Mouse (Mus musculus) lung, embryonic 15.5 days (tissue): Measurements from ENCODE around the gene Psma6. TPM values are rescaled to one million over a fixed set of nuclear protein-coding genes. Genes with fewer than 3 reads are reported as not detected.
A peak's percentile ranks its signal among the peaks of the same experiment; 100 is the strongest.

Experiments
- ATAC-seq: fragments of 200-750 bp; cut with Nextera tagmentation; 2 replicates; pipeline ENCODE4 v1.8.0; 2017; ENCODE audit warnings: moderate number of reproducible peaks, borderline replicate concordance; ENCODE audit not compliant: low FRiP score, low TSS enrichment; ENCODE audit errors: extremely low read depth
- H3K27ac ChIP-seq: fragments of 300-500 bp; sonication (generic); 2 replicates; pipeline ENCODE4 v1.5.1; 2015; ENCODE audit warnings: moderate library complexity, mild to moderate bottlenecking, inconsistent platforms
- H3K27me3 ChIP-seq: fragments of 300-500 bp; sonication (generic); 2 replicates; pipeline ENCODE4 v1.6.1; 2015; ENCODE audit warnings: inconsistent platforms
- H3K36me3 ChIP-seq: fragments of 300-500 bp; sonication (generic); 2 replicates; pipeline ENCODE4 v1.6.1; 2015; ENCODE audit warnings: inconsistent platforms
- H3K4me1 ChIP-seq: fragments of 300-500 bp; sonication (generic); 2 replicates; pipeline ENCODE4 v1.6.1; 2015; ENCODE audit warnings: inconsistent platforms
- H3K4me2 ChIP-seq: fragments of 300-500 bp; sonication (generic); 2 replicates; pipeline ENCODE4 v1.6.1; 2015; ENCODE audit warnings: inconsistent platforms, mild to moderate bottlenecking, moderate library complexity
- H3K4me3 ChIP-seq: fragments of 300-500 bp; sonication (generic); 2 replicates; pipeline ENCODE4 v1.5.1; 2015; ENCODE audit warnings: mild to moderate bottlenecking, inconsistent platforms
- H3K9ac ChIP-seq: fragments of 300-500 bp; sonication (generic); 2 replicates; pipeline ENCODE4 v1.6.1; 2015; ENCODE audit warnings: inconsistent platforms
- H3K9me3 ChIP-seq: fragments of 300-500 bp; sonication (generic); 2 replicates; pipeline ENCODE4 v1.6.1; 2016; ENCODE audit warnings: inconsistent platforms
- whole genome bisulfite sequencing: fragments of 180-500 bp; shearing (Covaris S2); methylation state at CpG from one replicate; pipeline ENCODE4 v1.1.7; 2015; 5-methylcytosine and 5-hydroxymethylcytosine counted together
- polyA plus RNA-seq: library from polyadenylated mRNA; unstranded; fragments of >200 nt; fragmentation: Nextera tagmentation; extraction: Ambion mirVana; gene quantifications from 2 replicates; pipeline ENCODE4 v1.2.1, GENCODE M21; 2015

The Psma6 gene
- polyA plus RNA-seq, 1 experiment from 2014 or later: 427 TPM

GRCm38 (mm10) chr12:55376956-55377609 lies 6.9 kb upstream of the Psma6 start:
- ATAC-seq: no peak
- Histone ChIP-seq H3K4me2 (no peak overlapping the region), H3K4me1 (no peaks in the 10 kb centered on the region), H3K36me3 (0 out of 2 replicates have a peak, but pooled peaks cover 4% of the 10 kb centered on the region), H3K27me3 (no peaks in the 10 kb centered on the region), H3K27ac (no peak overlapping the region), H3K4me3 (no peak overlapping the region), H3K9ac (no peak overlapping the region), H3K9me3 (no peaks in the 10 kb centered on the region)
- 84% methylated on average over 16 of the region's 16 CpGs for WGBS

- H3K4me3 ChIP-seq: no peak overlapping the region
- H3K9ac ChIP-seq: no peak overlapping the region
- ATAC-seq: no peak
- no peak overlapping the region for H3K27ac ChIP-seq
- H3K27me3 ChIP-seq: no peaks in the 10 kb centered on the region
- 0 out of 2 replicates have a peak, but pooled peaks cover 4% of the 10 kb centered on the region for H3K36me3 ChIP-seq
- WGBS: 68% methylated on average over 6 of the region's 6 CpGs
- no peaks in the 10 kb centered on the region for H3K4me1 ChIP-seq
- no peaks in the 10 kb centered on the region for H3K9me3 ChIP-seq
- no peak overlapping the region for H3K4me2 ChIP-seq
Measured at GRCm38 (mm10) chr12:55377610-55377980, 6.4 kb upstream of the Psma6 start.

- no peak overlapping the region for H3K9ac ChIP-seq
- H3K27ac ChIP-seq: no peak overlapping the region
- H3K27me3 ChIP-seq: no peaks in the 10 kb centered on the region
- no peak for ATAC-seq
- 90% methylated on average over 3 of the region's 3 CpGs for WGBS
- no peak overlapping the region for H3K4me3 ChIP-seq
- no peak overlapping the region for H3K4me2 ChIP-seq
- no peaks in the 10 kb centered on the region for H3K9me3 ChIP-seq
- no peaks in the 10 kb centered on the region for H3K36me3 ChIP-seq
- peaks cover 15% of the 10 kb centered on the region; the same call in 1 of the 2 replicates for H3K4me1 ChIP-seq
Measured at GRCm38 (mm10) chr12:55384826-55385225, 804 bp downstream of the Psma6 start.

GRCm38 (mm10) chr12:55385931-55386330 lies 1.9 kb downstream of the Psma6 start:
- no peak overlapping the region for H3K9ac ChIP-seq
- no peaks in the 10 kb centered on the region for H3K9me3 ChIP-seq
- no peak overlapping the region for H3K27ac ChIP-seq
- no peaks in the 10 kb centered on the region for H3K36me3 ChIP-seq
- peaks cover 18% of the 10 kb centered on the region; the same call in 1 of the 2 replicates for H3K4me1 ChIP-seq
- no peak for ATAC-seq
- 66% methylated on average over 6 of the region's 6 CpGs for WGBS
- H3K4me2 ChIP-seq: no peak overlapping the region
- no peaks in the 10 kb centered on the region for H3K27me3 ChIP-seq
- no peak overlapping the region for H3K4me3 ChIP-seq

GRCm38 (mm10) chr12:55386456-55386855 lies 2.4 kb downstream of the Psma6 start:
- H3K36me3 ChIP-seq: no peaks in the 10 kb centered on the region
- no peak overlapping the region for H3K4me2 ChIP-seq
- H3K27ac ChIP-seq: no peak overlapping the region
- peaks cover 18% of the 10 kb centered on the region; the same call in 1 of the 2 replicates for H3K4me1 ChIP-seq
- ATAC-seq: no peak
- H3K27me3 ChIP-seq: no peaks in the 10 kb centered on the region
- no peak overlapping the region for H3K9ac ChIP-seq
- 73% methylated on average over 9 of the region's 9 CpGs for WGBS
- no peaks in the 10 kb centered on the region for H3K9me3 ChIP-seq
- no peak overlapping the region for H3K4me3 ChIP-seq

GRCm38 (mm10) chr12:55387083-55387787 lies 3.2 kb downstream of the Psma6 start:
- H3K9me3 ChIP-seq: no peaks in the 10 kb centered on the region
- WGBS: 58% methylated on average over 7 of the region's 7 CpGs
- no peaks in the 10 kb centered on the region for H3K27me3 ChIP-seq
- H3K36me3 ChIP-seq: no peaks in the 10 kb centered on the region
- H3K27ac ChIP-seq: no peak overlapping the region
- H3K4me2 ChIP-seq: no peak overlapping the region
- peaks cover 18% of the 10 kb centered on the region; the same call in 1 of the 2 replicates for H3K4me1 ChIP-seq
- ATAC-seq: no peak
- H3K4me3 ChIP-seq: no peak overlapping the region
- no peak overlapping the region for H3K9ac ChIP-seq

GRCm38 (mm10) chr12:55387788-55388465 lies 3.9 kb downstream of the Psma6 start:
- Histone ChIP-seq H3K9me3 (no peaks in the 10 kb centered on the region), H3K9ac (no peak overlapping the region), H3K4me3 (no peak overlapping the region), H3K4me2 (no peak overlapping the region), H3K27ac (0 out of 2 replicates have a peak overlapping the region, but pooled peaks have one; percentile 8), H3K4me1 (peaks cover 18% of the 10 kb centered on the region; the same call in 1 of the 2 replicates), H3K27me3 (no peaks in the 10 kb centered on the region), H3K36me3 (no peaks in the 10 kb centered on the region)
- no peak for ATAC-seq
- 42% methylated on average over 11 of the region's 11 CpGs for WGBS

GRCm38 (mm10) chr12:55388478-55388877 lies 4.5 kb downstream of the Psma6 start:
- Histone ChIP-seq H3K36me3 (no peaks in the 10 kb centered on the region), H3K4me1 (peaks cover 18% of the 10 kb centered on the region; the same call in 1 of the 2 replicates), H3K4me2 (no peak overlapping the region), H3K4me3 (no peak overlapping the region), H3K27ac (0 out of 2 replicates have a peak overlapping the region, but pooled peaks have one; percentile 8), H3K9ac (no peak overlapping the region), H3K9me3 (no peaks in the 10 kb centered on the region), H3K27me3 (no peaks in the 10 kb centered on the region)
- no peak for ATAC-seq
- 59% methylated on average over 6 of the region's 6 CpGs for WGBS

- no peak for ATAC-seq
- WGBS: 49% methylated on average over 17 of the region's 17 CpGs
Measured at GRCm38 (mm10) chr12:55389132-55390081, 5.4 kb downstream of the Psma6 start.

GRCm38 (mm10) chr12:55392120-55392519 lies 8.1 kb downstream of the Psma6 start:
- ATAC-seq: no peak
- no peak overlapping the region for H3K4me2 ChIP-seq

More at GRCm38 (mm10) chr12:55389132-55390081, 5.4 kb downstream of the Psma6 start:
- H3K9me3 ChIP-seq: no peaks in the 10 kb centered on the region
- H3K27ac ChIP-seq: peak overlapping the region; percentile 49
- no peaks in the 10 kb centered on the region for H3K27me3 ChIP-seq
- no peaks in the 10 kb centered on the region for H3K36me3 ChIP-seq
- H3K4me1 ChIP-seq: peaks cover 18% of the 10 kb centered on the region; the same call in 1 of the 2 replicates
- 0 out of 2 replicates have a peak overlapping the region, but pooled peaks have one; percentile 4 for H3K4me2 ChIP-seq
- no peak overlapping the region for H3K4me3 ChIP-seq
- no peak overlapping the region for H3K9ac ChIP-seq

More at GRCm38 (mm10) chr12:55392120-55392519, 8.1 kb downstream of the Psma6 start:
- no peak overlapping the region for H3K9ac ChIP-seq
- peaks cover 17% of the 10 kb centered on the region; the same call in 1 of the 2 replicates for H3K4me1 ChIP-seq
- H3K27me3 ChIP-seq: no peaks in the 10 kb centered on the region
- no peak overlapping the region for H3K4me3 ChIP-seq
- no peaks in the 10 kb centered on the region for H3K9me3 ChIP-seq
- H3K27ac ChIP-seq: no peak overlapping the region
- H3K36me3 ChIP-seq: no peaks in the 10 kb centered on the region
